Mouse (Mus musculus): ENCODE data around the gene Nox1.
"Not testable (repeated sequence)": the region's sequence is repeated elsewhere in the genome, so short reads cannot be mapped to it uniquely, and the experiment has no call there.

Nox1 gene

DNA sequence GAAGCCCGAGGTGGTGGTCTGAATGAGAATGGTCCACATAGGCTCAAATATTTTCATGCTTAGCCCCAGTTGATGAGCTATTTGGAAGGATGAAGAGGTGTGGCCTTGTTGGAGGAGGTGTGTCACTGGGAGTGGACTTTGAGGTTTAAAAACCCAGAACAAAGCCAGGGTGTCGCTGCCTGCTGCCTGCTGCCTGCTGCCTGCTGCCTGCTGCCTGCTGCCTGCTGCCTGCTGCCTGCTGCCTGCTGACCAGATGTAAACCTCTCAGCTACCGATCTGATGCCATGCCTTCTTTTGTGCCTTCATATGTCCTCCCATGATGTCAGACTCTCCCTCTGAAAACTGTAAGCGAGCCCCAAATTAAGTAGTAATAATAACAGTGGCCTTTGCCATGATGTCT is at the start of gene Nox1:
Gene Nox1, minus strand, starts transcription at position 101 of the 400 bp plus-strand sequence.
- DNase-seq (ENCODE audit: low spot score), result no peak

DNA sequence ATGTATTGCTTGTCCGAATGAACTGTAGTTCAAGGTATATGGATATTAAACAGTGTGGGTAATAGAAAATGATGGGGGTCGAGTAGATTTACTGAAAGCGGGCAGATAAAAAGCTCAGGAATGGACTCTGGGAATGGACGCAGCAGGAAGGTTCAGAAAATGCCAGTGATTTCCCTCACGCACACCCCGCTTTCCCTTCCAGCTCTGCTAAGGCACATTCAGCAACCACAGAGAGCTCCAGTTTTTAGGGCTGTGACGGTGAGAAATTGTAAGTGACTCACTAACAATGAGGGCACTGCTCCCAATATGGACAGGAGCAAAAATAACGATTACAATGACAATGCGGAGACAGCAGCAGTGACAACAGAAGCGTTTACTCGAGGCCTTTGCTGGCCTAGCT is 40.4 kb upstream of the Nox1 start:
- DNase-seq (ENCODE audit: low spot score), result no peak

- no peak for DNase-seq (ENCODE audit: low spot score)
These were observed 39.4 kb upstream of the Nox1 start for GRCm38 (mm10) chrX:134261191-134261590.

GRCm38 (mm10) chrX:134248202-134248601 is 26.4 kb upstream of the Nox1 start:
- no peak for DNase-seq (ENCODE audit: low spot score)

GRCm38 (mm10) chrX:134245946-134246345 is 24.2 kb upstream of the Nox1 start:
- no peak for DNase-seq (ENCODE audit: low spot score)

GRCm38 (mm10) chrX:134238266-134238665 is 16.5 kb upstream of the Nox1 start:
- DNase-seq (ENCODE audit: low spot score), result no peak

DNA sequence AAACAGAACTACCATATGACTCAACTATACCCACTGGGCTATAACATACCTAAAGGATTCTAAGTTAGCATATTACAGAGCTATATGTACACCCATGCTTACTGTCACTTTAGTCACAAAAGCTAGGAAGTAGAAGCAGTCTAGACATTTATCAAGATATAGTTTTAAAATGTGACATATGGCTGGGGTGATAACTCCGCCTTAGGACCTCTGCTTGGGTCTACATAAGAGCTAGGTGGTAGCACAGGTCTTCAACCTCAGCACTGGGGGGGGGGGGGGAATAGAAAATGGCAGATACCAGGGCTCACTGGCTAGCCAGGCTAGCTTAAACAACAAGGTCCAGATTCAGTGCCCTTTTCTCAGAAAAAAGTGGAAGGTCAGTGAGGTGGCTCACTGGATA is 11.3 kb upstream of the Nox1 start:
- no peak for DNase-seq (ENCODE audit: low spot score)

DNA sequence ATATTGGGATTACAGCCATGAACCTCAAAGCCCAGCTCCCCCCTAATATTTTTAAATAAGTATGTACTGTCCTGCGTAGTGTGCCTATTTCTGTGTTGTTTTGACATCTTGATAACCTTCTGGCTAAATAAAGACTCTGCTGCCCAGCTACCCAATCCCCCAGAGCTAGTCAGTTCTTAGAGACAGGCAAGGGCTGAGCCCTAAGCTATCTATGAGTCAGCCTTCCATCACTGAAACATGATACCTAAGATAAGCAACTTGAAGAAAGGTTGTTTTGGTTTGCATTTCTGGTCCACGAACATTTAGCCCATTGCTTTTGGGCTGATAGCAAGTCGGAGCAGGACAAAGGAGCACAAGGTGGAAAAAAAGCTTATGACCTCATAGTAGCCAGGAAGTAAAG is 1.1 kb downstream of the Nox1 start:
- no peak for DNase-seq (ENCODE audit: low spot score)

DNA sequence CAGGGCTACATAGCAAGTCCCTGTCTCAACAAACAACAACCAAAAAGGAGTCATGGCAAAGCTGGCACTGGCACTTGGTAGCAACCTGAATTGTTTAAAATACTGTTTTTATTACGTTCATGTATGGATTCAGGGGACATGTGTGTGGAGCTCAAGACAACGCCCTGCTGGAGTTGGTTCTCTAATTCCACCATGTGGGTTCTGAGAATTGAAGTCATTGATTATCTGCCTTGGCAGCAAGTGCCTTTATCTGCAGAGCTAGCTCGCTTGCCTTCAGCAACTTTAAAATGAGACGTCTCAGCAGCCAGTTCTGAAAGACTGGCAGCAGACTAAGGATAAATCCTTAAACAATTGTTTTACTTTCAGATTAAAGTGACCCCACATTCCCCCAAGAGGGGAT is 3.6 kb downstream of the Nox1 start:
- no peak for DNase-seq (ENCODE audit: low spot score)

DNA sequence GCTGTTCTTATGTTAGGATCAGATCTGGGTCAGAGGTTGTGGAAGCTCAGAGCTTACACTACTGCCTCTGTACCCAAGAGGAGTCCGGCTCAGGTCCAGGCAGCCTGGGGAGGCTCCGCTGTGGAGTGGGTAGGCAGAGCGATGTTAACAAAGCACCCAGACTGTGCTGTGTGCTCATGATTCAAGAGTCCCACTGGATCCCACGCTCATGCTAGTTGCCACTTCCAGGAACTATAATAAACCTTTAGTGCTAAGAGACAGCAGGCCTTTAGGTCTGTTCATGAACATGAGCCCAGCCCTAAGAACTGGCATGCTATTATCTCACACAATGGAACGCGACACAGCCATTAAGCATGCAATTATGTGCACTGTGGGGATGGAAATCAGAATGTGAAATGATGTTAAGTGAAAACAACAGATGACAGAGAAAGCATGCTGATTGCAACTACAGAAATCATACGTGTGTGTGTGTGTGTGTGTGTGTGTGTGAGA is 10.6 kb downstream of the Nox1 start:
- no peak for DNase-seq (ENCODE audit: low spot score)

DNA sequence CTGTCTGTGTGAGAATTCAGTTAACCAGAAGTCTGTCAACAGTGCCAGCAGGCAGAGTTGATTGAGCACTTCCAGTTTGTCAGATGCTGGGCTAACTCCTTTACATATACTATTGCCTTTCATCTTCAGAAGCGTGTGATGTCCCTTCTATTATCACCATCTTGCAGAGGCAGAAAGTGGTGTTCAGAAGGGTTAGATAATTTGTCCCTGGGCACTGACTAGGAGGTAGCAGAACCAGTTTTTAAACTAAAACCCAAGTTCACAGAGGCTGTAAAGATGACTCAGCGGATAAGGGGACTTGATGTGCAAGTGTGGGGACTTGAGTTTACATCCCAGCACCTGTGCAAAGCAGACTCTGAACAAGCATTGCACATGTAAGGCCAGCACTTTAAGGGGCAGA is 13.3 kb downstream of the Nox1 start:
- no peak for DNase-seq (ENCODE audit: low spot score)

DNA sequence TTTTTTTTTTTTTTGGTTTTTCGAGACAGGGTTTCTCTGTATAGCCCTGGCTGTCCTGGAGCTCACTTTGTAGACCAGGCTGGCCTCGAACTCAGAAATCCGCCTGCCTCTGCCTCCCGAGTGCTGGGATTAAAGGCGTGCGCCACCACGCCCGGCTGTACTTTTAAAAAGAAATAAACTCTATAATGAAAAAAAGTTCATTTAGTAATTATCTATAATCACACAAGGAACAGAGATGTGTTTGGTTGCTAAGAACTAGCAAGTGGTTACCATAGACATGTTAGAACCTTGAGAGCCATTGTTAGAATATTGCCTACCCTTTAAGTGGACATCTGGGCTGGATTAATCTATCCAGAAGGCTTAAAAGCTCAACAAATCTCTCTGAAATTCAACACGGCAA is 34.6 kb downstream of the Nox1 start, which contains the start of gene Arl13a:
Gene Arl13a, plus strand, starts transcription at position 301 of the 400 bp plus-strand sequence.
- DNase-seq (ENCODE audit: low spot score), result not testable (repeated sequence)

DNA sequence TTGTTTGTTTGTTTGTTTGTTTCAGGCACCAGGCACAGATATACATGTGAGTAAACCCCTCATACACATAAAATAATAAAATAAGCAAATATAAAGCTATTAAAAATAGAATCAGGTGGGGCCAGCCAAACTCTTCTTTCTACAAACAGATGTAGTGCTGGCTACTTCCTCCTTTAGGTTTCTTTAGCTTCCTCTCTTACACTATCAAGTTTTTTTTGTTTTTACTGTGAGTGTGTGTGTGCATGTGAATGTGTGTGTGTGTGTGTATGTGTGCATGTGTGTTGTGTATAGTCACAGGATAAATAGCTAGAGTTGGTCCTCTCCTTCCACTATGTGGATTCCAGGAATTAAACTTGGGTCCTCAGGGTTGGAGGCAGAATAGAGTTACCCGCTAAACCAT is 47.1 kb downstream of the Nox1 start:
- no peak for DNase-seq (ENCODE audit: low spot score)

DNA sequence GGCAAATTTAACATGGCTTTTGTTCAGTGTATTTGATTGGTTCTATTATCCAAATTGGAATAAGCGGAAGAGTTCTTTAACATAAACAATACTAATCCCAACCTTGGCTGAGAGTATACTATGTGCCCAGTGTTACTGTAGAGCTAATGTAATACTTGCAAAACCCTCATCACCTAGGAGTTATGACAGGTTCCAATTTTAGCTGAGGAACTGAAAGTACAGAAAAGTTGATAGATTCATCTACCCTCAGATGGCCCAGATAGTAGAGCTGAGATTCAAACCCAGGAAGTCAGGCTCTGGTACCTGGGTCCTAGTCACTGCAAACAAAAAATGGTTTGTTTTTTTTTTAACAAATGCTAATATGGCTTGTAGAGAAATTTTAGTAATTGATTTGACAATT is 51.2 kb downstream of the Nox1 start:
- no peak for DNase-seq (ENCODE audit: low spot score)

DNA sequence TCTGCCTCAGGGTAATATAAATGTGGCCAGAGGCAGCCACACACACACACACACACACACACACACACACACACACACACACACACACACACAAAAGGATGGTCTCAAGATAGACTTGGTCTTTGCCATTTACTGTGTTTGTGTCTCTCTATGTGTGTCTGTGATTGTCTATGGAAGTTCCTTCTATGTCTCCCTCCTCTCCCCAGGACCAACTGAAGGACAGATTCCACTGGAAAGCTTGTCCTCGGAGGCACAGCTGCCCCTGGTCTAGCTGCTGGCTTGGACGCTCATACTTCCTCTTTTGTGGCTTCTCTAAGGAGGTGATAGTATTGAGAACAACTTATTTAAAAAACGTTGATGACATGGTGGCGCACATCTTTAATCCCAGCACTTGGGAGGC is 58.3 kb downstream of the Nox1 start:
- DNase-seq (ENCODE audit: low spot score), result peak; percentile 3

DNA sequence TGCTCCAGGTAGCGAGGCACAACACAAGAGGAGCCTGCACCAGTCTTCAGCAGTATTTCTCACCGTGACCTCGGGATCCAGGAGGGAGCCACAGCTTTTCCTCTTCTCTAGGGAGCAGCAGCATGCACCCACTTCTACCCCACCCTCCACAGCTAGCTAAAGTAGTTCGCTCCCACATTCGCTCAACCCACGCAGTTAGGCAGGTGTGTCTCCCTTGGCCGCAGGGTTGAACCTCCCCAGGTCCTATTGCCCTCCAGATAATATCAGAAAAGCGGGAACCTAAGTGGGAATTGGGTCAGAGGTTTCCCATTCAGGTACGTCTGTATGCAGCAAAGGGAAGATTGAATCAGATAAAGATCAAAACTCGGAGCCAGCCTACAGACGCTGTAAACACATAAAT is 58.9 kb downstream of the Nox1 start:
- peak; percentile 6 for DNase-seq (ENCODE audit: low spot score)

DNA sequence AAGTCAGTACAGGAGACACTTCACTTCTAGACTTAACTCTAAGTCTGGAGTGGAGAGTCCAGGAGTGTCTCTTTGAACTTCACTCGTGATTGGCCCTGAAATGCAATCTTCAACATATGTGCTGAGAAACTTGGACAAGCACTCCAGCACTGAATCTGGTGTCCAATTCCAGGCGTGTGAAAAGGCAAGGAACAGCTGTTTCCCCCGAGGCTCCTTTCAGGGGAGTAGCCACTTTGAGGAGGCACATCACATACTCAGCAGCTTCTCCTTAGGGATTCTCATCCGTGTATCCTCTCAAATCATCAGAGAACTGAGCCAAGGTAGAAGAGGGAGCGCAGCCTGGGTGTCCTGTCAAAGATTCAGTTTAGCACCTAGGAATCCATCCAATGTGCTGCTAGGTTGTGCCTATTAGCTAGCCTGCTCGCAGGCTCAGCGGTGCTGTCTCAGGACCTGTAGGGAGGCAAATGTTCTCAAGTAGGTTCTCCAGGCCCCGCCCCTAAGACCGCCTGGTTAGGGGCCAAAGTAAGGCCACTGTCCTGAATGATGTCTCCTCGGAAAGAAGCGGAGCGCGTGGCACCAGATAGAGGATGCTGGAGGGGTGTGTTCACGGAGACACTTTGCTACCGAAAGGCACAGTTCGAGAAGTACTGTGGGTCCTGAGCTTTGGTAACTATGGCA is 59.6 kb downstream of the Nox1 start, which contains the start of gene Xkrx:
Gene Xkrx, minus strand, starts transcription at position 34 of the 678 bp plus-strand sequence.
- peak; percentile 2 for DNase-seq (ENCODE audit: low spot score)

- no peak for DNase-seq (ENCODE audit: low spot score)
These were observed 61.3 kb downstream of the Nox1 start for GRCm38 (mm10) chrX:134160442-134160841.

DNA sequence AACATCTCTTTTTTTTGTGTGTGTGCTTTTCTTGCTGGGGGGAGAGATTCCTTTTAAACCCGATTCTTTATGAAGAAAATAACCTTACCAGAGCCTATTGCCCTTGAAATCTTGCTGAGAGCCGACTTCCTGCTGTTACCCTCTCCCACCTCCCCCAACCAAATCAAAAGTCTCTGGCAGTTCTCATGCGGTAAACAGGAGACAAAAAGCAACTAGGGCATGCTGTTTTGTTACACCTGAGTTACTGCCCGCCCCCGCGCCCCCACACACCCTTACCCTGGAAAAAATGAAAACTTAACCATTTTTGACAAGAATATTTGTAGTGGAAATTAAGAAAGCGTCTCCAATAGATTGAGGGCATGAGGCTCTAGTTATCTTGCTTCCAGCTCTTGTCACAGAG is 63.6 kb downstream of the Nox1 start:
- peak; percentile 5 for DNase-seq (ENCODE audit: low spot score)

GRCm38 (mm10) chrX:134141986-134142385 is 79.8 kb downstream of the Nox1 start:
- no peak for DNase-seq (ENCODE audit: low spot score)

DNA sequence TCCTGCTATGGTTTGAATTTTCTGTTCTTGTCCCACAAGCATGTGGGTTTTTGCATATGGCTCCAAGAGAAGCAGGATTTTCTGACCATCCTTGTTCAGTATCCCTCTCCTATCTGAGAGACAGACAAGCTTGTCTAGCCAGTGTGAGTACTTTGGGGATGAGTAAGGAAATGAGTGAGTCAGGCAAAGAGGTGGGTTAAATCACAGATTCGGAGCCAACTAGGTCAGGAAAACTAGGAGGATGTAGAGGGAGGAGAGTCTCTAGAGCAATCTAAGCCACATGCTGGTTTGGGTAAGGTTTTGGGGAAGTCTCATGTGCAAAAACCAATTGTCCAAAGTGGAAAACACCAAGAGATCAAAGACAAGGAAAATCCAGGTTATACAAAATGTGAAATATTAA is 80.2 kb downstream of the Nox1 start:
- no peak for DNase-seq (ENCODE audit: low spot score)

- no peak for DNase-seq (ENCODE audit: low spot score)
These were observed 81.7 kb downstream of the Nox1 start for GRCm38 (mm10) chrX:134140024-134140423.

DNA sequence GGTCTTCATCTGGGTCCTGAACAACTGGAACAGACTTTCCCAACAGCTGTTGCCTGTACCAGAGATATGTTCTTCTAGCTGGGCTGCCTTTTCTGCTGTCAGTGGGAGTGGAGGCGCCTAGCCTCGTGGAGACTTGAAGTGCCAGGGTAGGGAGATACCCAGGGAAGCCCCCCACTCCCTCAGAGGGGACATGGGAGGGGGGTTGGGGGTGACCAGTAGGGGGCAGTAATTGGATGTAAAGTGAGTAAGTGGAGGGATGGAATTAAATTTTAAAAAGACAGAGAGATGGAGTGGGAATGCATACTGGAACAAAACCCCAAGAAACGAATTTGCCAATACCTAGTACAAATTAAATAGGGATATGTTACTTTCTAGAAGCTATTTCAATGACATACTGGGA is 87.9 kb downstream of the Nox1 start:
- no peak for DNase-seq (ENCODE audit: low spot score)

DNA sequence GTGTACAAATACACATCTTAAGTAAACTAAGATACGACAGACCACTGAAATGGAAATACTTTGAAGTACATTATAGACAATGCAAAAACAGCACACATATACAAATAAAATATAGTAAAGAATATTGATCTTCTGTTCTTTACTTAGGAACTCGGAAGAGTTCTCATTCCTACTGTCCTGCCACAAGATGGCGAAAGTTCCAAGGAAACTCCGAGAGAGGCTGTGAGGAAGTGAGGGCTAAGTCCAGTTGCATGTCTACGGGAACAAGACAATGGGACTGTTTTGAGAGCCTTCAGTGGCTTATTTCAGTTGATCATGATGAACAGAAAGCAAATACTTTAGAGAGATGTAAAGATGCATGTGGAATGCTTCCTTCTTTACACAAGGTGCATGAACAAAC is 89.5 kb downstream of the Nox1 start:
- DNase-seq (ENCODE audit: low spot score), result peak; percentile 14
